Mouse (Mus musculus) ovary, adult 18-20 months (tissue): ENCODE results near the gene Tmem229a.

Experiments
- DNase-seq: peaks from one replicate; pipeline ENCODE4 v3.0.0; 2022; ENCODE audit warnings: low spot score, mixed read lengths

The Tmem229a gene

DNA sequence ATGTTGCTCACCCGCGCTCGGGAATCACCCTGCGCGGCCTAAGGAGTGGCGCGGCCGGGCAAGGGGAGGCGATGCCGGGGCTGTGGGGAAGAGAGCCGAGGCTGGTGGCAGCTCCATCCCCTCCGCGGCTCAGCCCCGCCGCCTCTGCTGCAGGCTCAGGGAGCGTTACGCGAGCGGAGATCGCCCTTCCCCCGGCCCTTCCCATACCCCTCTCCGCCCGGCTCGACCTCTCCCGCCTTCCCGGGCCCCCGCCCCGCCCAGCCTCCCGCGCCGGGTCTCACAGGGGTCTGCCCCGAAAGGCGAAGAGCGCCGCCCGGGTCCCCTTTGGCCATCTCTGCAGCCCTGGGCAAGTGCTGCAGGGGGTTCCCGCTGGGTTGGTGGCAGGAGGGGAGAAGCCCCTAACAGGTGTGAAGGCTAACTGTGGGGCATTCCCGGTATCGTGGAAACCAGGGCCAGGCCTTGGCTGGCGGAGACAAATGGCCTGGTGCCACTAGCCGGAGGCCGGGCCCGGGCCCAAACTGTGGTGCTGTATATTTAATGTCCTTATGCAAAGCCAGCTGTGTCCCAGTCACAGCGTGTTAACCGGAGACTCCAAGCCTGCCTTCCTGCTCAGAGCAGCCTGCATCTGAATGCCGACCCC is at the start of gene Tmem229a:
Gene Tmem229a, minus strand, starts transcription at position 352 of the 640 bp plus-strand sequence.
- no peak for DNase-seq

DNA sequence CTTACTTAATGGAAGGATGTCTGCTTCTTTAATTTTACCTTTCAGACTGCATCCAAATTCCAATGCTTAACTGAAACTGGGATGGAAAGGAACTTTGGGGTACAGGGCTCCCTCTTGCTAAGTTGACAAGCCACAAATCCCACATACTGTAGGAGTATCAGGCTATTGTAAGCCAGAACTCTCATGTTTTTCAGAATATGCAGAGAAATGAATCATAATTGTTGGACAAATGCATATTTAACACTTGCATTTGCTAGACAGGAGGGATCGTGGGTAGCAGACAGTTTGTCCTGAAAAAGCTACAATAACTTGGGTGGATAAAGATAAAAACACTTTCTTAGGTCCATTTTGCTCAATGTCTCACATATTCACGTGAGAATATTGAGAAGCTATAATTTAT is 37.7 kb upstream of the Tmem229a start:
- DNase-seq: no peak

DNA sequence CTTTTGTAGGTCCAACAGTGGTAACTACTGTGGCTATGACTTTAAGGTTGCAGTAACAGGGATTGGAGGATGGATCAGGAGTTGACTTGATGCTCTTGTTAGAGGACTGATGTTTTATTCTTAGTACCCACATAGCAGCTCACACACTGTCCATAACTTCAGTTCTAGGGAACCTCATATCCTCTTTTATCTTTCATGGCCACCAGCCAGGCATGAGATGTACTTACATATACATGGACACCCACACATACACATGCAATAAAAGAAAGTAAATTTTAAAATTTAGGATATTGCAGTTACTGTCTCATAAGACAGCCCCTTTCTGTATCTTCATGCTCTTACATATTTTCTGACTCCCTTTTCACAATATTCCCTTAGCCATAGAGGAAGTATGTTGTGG is 33.7 kb upstream of the Tmem229a start:
- DNase-seq: no peak

DNA sequence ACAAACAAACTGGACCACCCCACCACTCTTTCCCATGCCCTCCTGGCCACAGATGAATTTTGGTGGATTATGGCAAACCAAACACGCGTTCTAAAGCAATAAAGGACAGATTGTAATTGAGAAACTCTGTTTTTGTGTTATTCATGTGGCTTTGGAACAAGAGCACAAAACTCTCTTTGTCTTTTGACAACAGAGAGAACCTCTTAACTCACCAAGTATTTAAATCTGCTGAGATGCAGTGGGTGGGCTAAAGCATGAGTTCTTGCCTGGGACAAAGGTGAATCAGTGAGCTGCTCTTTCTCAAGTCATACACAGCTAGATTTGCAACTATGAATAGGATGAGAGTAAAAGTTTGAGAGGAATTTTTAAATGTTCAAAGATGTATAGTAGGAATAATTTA is 20.1 kb upstream of the Tmem229a start:
- DNase-seq: no peak

DNA sequence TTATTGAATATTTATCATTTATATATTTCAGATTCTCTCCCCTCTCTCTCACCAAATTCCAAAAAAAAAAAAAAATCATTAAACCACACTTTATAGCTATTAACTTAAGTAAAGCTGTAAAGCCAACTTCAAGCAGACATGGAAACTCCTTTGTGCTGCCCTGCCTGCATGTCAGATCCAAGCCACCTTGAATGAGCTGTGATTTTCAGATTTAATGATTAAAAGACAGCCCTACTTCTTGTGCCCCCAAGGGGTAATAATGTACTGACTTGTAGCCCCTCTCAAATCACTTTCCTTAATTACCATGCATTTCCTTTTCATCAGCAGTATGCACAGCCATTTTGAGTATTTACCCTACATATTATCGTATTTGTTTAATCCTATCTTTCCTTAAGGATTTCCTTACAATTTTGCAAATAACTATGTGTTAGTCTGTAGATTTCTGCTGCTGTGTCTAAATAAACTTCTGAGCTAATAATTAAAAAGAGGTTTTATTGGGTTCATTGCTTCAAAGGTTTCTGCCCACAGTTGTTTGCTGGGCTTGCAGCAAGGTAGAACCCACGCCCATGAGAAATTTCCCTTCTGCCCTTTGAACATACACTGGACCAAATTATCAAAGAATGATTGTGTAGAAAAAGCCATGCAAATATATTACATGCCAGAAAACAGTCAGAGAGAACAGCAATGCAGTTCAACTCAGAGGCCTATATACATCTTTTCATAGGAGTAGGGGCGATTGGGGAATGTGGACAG is 12.6 kb upstream of the Tmem229a start:
- no peak for DNase-seq

DNA sequence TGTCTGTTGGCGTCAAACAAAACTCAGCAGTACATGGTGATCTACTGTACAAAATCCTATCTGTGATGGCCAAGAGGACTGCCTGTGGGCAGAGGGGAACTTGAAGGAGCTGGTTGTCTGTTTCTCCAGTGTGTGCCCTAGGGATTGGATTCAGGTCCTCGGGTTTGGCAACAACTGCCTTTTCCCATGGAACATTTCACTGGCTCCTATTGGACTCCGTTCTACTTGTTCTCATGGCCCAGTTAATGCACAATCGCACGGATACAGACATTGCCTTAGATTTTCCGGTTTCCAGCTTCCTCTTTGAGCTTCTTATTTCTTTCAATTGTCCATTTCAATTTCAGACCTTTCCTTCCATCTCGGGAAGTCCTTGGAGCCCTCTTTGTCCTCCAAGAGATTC is 11.6 kb upstream of the Tmem229a start:
- DNase-seq: no peak

DNA sequence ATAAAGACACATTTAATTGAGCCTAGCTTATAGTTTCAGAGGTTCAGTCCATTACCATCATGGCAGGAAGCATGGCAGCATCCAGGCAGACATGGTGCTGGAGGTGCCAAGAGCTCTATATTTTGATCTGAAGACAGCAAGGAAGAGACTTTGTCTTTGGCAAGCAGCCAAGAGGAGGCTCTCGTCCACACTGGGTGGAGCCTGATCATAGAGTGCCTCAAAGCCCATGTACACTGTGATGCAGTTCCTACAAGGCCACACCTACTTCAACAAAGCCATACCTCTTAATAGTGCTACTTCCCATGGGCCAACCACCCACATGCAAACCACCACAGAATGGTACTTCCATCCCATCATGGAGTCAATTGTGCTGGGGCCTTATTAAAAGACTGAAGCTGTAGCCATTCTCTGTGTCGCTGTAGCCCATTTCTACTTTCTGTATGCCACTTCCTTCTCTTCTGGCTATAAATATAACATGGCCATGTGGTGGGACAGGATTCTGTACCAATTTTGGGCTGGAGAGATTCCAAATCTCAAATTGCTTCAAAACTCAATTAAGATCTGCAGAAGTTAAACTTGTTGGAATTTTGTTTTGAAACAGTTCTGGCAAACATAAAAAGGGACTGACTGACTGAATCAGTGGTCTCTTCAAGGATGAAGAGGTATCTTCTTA is 10.0 kb upstream of the Tmem229a start:
- DNase-seq: no peak

DNA sequence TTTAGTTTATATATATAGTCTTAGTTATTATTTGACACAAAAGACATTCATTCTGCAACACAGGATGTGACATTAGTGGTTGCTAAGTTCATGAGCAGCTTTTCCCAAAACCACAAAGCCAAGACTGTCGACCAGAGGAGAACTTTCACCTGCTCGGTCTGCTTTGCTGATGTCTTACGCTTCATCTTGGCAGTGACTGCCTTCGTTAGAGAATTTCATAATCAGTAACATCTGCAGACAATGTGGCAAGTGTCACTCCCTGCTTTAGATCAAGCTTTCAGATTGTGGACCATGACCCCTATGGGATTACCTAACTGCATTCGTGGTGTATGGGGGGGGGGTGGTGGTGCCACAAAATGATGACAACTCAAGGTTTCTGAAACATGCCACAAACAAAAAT is 7.7 kb upstream of the Tmem229a start:
- DNase-seq: no peak

DNA sequence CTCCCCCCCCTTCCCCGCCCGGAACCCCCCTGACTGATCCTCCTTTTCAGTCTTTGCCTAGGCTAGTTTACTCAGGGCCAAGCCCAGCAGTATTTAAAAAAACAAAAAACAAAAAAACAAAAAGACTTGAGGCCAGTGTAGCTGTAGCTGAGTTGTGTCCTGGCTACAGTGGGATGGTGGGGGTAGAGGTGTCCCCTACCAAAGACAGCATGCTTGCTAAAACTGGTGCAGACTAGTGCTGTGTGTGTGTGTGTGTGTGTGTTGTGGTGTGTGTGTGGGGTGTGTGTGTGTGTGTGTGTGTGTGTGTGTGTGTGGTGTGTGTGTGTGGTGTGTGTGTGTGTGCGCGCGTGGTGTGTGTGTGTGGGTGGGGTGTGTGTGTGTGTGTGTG is 483 bp upstream of the Tmem229a start:
- no peak for DNase-seq

DNA sequence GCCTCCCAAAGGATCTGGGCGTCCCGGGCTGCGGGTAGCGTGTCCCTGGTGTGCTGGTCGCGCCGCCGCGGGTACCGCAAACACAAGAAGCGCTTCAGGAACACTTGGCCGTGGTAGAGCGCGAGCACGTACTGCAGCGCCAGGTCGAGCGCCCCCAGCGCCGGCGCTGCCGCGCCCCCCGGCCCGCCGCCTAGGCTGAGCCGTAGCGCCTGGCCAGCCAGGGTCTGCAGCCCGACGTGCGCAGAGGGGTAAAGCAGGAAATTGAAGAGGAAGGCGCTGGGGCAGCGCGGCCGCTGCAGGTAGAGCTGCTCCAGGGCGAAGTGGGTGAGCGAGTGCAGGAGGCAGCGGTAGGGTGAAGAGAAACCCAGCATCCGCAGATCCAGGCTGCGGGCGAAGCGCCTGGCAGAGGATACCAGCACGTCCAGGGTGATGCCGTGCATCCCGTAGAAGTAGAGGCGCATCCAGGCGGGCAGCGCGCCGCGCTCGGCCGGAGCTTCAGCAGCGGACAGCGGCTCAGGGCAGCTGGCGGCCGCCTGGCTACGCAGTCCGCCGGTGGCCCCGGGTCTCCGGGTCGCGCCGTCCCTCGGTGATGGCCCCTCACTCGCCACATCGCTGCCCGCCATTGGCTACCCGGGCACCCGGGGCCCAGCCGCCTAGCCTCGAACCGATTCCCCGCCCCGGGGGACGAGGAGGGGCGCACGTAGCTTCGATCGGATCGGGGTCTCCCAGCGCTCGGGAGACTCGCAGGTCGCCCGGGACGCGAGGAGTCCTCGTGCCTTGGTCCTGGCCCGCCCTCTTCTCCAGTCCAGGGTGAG is 759 bp downstream of the Tmem229a start:
- DNase-seq: no peak

DNA sequence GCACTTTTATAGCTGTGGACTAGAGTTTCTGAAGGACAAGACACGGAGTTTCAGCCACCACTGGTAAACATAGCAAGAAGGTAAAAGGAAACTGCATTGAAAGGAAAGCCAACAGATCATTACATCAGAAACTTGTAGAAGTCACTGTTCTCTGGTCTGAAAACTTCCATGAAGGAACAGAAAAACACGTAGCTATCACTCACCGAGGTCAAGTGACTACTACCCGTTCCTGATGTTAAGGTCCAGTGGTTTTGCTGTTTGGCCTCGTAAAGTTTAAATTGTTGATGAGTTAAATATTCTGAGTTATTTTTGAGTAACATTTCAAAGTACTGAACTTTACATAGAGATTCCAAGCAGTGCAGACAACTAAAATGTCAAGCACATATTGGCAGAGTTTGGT is 2.0 kb downstream of the Tmem229a start:
- DNase-seq: no peak

DNA sequence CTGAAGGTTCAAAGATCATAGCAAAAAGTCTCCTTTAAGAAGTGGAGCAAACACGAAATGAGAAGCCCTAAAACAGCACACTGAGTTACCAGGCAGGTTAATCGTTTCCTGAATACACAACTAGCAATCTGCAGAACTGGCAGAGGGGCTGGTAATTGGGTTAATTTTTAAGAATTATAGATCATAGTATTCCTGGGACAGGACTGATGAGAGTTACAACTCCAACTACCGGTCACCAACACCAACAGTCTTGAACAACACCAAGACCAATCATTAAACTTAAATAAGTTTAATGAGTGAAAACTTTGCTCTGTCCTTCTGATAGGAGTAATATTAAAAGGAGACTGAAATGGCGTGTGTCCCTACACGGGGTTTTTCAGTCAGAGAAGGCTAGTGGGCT is 3.8 kb downstream of the Tmem229a start:
- no peak for DNase-seq

DNA sequence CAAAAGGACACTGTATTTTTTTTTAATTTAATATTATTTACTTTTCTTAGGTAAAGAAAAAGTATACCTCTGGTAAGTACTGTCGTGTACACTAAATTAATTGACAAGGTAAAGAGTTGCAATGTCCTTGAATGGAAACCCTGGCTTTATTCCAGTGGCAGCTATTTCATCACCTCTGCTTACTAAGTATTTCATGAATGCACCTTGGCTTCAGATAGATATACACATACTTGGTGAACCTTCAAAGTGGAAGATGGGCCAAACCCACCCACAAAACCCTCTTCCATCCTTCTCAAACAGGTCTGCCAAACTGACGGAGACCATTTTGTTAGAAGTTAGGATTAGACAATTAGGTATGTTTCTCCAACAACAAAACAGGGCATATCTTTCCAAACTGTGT is 5.4 kb downstream of the Tmem229a start:
- no peak for DNase-seq

DNA sequence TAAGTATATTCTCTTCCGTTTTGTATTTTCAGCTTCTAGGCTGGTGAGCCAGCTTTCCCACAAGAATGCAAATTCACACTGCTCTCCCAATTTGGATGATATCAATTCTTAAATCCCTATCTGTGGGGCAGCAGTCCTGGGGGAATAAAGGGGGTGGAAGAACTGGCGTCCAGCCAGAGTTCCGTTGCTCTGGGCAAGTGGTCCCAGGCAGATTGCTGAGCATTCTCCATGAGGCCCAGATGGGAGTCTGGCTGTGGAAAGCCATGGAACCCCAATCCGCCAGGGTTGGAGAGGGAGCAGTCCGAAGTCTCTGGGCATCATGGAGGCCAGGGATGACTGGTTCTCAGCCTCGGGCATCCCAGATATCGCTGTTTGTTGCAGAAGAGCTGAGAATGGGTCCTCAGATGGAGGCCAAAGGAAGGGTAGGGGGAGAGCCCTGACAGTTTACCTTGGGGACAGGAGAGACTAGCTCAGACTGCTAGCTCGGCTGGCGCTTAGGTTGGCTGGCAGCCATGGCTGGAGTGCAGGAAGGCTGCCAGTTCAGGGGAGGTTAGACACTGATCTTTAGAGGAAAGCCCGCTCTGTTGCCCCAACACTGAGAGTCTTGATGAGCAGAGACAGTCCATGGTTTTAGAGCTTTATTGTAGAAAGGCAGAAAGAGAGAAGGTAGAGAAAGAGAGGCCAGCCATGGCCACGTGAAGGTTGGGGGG is 30.9 kb downstream of the Tmem229a start:
- DNase-seq: no peak

DNA sequence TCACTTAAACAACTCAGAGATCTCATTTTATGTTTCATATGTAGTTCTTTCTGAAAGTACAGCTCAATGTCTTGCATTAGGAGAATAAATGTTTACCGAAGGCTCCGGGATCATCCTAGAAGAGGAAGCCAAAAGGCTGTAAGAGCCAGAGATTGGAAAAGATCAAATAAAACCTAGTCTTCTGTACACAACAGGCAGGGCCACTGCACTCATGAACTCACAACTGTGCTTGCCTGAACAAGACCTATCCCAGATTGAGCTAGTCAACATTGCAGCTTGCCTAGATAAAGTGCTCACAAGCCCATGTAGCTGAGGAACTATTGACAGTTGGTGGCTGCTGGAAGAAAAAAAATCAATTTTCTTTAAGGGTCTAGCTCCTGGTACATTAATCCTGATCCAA is 42.5 kb downstream of the Tmem229a start:
- no peak for DNase-seq

DNA sequence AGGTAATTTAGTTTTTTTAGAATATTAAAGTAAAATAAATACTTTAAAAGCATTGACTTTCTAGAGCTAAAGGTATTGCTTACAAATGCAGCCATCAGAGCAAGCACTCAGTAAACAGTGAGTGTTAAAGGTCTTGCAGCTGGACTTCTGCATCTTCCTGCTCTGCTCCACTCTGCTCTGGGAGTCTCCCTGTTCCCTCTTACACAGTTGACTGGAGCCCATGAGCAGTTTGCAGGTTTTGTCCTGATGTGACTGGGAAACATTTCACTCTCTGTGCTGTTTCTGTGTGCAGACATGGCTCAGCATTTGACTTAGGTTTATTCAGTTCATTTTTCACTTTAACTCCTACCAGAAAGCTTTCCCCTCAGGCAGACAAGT is 45.4 kb downstream of the Tmem229a start:
- DNase-seq: no peak

DNA sequence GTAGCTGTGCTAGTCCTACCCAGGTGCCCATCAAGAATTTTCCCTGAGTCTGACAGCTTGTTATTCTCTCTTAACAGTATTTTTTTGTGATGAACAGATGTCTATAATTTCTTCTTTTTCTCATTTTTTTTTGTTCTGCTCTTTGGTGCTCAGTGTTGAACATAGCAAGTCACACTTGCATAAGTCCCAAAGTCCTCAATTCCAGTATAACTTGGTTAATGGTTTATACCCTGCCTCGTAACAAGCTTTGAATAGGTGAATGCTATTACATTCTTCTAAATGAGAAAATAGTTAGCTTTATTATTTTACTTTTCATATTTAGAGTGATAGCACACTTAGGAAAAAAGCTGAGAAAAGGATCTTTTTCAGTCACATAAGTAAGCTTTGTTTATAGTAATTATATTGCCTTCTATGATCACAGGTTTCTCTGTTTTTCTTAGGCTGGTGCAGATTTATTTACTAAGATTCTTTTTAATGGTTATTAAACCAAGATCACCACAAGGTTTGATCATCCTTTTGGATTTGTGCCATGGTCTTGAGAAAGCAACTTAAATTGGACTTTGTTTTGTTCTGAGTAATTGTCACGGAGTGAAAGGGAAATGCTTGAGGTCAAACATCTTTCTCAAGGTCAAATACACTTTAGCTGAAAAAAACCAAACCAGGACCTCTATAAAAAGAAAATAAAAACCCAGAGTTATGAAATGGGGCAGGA is 45.9 kb downstream of the Tmem229a start:
- DNase-seq: no peak

DNA sequence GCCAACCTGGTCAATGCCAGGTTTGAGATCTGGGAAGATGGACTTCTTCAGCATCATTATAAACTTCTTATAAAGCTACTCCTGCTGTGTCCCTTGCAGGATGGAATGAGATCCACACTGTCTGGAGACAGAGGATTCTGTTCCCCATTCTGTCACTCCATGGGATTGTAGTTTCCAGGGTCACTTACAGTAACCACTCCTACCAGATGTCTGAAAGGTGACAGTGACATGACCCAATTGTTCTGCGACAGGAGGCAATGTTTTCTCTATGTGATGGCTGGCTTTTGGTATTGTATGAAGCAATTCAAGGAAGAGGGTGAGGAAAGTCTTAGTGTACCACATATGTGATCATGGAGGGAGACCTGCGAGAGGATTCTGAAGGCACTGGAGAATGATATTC is 48.3 kb downstream of the Tmem229a start:
- no peak for DNase-seq

DNA sequence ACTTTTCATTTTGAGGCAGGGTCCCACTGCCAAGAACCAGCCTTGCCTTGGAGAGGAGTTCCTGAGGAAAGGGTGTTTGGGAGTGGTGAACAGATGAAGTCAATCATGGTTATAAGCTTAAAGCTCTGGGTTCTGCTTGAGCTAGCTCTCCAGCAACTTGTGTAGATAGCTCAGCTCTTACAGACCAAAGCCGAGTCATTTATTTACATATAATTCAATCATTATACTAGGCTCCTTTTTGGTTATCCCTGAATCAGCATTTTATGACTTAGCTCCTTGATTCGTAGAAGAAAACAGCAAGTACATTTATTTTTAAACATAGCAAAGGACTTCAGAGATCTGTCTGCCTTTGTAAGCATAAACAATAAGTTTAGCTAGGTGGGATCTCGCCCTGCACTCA is 51.0 kb downstream of the Tmem229a start:
- DNase-seq: no peak
